Mouse (Mus musculus): ENCODE data around the gene Kcnk6.
A peak's percentile ranks its signal among the peaks of the same experiment; 100 is the strongest.
"Not testable (repeated sequence)": the region's sequence is repeated elsewhere in the genome, so short reads cannot be mapped to it uniquely, and the experiment has no call there.

Gene Kcnk6

DNA sequence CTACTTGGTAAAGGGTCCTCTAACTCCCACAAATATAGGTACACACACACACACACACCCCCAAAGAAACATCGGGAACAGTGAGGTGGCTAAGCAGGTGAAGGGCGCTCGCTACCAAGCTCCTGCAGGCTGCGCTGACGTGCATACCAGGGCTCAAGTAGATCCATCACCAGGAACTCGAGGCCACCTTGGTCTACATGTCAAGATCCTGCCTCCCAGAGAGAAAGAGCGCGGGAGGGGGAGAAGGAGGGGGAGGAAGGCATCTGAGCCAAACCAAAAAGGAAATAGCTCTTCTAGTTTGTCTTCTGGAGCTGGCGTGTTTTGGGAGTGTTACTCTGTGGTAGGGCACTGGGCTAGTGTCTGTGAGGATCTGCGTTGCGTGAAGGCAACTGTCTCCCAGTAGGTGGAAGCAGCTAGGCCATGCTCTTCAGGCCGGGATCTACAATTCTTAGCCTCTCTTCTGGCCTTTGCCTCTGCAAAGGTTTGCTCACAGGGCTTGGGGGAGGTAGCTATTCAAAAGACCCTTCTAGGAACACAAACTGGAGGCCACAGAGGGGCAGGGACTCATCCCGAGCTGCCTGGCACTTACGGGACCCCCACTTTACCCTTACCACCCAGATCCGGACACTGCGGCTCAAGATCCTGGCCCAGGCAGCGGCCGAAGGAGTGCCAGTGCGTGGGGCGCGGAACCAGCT, 14.5 kb upstream of the Kcnk6 start:
- no peak for DNase-seq

DNA sequence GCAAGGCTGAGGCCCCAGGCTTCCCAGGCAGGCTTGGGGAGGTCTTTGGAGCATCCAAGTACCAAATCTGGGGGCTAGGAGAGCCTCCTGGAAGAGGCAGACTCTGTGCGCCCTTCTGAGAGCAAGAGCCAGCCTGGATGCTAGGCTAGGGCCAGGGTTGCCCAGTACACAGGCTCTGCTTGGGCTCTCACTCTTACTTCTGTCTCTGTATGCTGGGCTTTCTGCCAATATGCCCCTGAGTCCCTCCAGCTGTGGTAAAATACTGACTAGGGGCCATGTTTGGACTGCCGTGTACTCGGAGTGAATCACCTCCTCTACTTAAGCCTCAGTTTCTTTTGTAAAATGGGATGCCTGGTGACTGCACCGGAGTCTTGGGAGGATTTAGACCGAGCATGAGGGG, 13.7 kb upstream of the Kcnk6 start:
- no peak for DNase-seq

DNA sequence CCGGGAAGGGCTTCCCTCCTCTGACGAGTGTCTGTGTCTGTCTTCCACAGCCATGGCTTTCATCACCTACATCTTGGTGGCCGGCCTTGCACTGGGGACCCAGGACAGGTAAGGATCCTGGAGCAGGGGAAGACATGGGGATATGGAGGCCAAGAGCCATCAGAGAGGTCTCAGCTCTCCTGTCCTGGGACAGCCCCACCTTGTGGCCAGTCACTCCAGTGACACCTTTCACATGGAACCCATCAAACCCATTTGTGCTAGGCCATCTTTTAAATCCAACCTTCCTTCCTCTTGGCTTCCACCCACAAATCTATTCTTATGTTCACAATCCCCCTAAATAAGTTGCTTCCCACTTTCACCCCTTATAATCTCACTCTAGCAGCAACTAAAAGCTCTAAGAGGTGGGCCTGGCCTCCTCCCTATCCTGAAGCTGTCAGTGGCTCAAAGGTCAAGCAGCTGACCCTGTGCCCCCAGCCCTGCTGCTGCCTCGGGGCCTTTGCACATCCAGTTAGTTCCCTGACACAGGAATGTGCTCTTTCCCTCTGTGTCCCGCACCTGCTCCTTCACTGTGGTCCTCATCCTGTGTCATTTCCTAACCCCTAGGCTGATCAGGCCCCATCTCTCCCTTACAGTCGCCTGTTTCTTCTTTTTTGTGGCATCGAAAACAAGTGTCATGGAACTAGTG, 12.6 kb upstream of the Kcnk6 start:
- peak; percentile 41 for DNase-seq

DNA sequence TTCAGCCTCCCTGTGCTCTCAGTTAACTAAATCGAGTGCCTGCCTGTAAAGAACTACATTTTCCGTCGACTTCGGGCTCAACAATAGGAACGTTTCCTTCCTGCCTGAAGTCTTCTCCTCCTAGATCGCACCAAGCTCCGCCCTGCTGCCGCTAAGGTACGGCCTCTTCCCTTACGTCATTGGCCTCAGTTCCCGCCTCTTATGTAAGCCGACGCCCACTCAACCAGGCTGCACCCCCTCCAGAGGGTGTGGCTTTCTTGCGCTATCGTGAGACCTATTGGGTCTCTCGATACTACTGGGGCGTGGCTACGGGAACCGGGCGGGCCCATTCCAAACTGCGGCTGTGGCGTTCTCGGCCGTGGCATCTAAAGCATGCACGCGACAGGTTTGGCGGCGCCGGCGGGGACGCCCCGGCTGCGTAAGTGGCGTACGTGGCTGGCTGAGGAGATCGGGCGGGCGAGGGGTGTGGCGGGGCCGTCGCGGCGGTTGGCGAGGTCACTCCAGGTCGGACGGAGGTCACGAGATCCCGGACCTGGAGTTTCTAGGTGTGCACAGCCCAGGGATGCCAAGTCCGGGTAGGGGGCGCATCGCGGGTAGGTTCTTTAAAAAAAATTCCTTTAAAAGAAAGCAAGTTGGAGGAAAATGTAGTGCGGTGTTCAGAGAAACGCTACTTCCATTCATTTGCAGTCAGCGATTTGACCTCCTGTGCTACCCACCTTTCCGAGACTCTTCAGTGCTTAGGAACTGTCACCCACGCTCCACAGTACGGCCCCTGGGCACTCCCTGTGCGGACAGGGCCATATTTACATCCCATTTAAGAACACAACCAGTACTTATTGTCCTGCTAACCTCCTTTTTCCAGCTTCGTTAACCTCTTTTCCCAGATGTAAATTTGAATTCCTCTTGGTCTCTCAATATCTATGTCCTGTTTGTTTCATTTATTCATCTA, 6.0 kb upstream of the Kcnk6 start, which contains the start of gene Yif1b:
Yif1b (plus strand) TSS at position 311 of the 949 bp plus-strand sequence.
- peak; percentile 98 for DNase-seq

DNA sequence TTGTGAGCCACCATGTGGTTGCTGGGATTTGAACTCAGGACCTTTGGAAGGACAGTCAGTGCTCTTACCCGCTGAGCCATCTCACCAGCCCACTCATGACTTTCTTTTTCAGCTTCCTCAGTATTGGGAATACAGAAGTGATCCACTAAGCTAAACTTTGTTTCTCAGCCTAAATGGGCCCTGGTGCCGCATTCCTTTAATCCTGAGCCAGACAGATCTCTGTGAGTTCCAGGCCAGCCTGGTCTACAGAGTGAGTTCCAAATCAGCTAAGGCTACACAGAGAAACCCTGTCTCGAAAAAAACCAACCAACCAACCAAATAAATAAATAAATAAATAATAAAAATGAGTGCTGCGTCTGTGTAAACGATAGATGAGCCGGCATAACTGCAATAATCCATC, 5.3 kb upstream of the Kcnk6 start:
- not testable (repeated sequence) for DNase-seq

DNA sequence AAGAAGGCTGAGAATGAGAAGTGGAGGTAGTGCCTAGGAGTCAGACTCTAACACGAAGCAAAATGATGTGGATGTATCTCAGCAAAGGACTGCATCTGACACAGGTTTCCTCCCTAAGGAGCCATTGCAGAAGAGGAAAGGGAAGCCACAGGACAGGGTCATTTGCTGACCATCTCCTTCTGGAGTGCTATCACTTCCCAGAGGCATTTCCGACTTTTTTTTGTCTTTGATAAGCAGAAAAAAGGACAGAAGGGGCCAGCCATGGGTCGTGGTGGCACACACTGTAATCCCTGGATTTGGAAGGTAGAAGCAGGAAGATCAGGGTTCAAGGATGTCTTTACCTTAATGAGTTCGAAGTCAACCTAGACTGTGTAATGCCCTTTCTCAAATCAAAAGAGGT, 4.3 kb upstream of the Kcnk6 start:
- DNase-seq: no peak

DNA sequence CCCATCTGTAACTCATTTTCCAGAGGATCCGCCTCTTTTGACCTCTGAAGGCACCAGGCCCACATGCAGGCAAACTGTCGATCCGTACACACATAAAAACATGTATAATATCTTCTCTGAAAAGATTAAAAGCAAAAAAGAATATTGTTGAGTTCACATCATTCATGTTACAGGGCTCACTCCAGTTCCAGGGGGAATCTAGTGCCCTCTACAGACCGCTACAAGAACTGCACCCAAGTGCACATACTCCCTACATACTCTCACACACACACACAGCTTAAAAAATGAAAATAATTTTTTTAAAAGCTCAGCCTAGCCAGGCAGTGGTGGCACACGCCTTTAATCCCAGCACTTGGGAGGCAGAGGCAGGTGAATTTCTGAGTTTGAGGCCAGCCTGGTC, 2.3 kb upstream of the Kcnk6 start:
- no peak for DNase-seq

DNA sequence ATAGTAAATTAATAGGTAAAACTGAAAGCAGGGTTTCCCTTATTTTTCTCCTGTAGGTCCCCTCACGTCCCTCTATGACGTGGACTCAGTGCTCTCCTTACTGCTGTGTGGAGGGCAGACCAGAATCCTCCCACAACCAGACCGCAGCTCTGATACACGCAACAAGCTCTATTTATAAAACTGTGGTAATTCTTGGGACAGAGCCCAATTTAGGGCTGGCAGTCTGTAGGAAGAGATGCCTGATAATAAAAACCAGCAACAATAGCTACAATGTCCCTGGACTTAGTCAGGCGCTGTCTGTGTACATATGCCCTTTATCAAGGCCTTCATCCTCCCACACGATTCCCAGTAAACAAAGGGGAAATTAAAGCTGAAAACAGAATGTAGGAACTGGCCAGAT, 1.4 kb upstream of the Kcnk6 start:
- peak; percentile 46 for DNase-seq

DNA sequence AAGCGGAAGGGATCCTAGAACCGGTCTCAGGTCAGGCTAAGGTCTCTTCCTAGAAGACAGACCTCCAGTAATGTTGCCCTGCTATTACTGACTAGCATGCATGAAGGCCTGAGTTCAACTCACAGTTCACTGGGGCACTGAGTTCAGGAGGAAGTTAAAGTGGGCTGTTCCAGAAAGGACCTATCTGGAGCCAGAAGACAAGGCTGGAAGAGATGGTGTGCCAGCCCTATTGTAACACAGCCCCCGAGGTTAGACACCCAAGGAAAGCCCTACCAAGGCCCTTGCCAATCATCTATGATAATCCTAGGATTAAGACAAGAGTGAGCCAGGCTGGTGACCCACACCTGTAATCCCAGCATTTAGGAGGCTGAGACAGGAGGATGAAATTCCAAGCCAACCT, 798 bp downstream of the Kcnk6 start:
- no peak for DNase-seq

DNA sequence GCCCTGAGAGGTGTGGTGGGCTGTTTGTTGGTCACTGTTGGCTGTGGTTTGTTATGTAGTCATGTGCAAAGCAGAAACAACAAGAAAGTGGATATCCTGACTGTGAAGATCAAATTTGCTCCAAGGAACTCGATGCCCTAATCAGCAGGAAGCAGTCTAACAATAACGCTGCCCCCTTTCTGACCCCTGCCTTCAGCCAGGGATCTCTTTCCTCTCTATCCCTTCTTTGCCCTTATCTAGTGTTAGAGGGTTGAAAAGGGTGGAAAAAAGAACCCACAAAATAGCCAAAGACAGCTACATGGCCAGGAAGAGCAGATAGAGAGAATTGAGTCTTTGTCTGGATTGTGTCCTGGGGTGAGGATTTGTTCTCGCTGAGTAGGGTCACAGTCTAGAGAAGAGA, 1.8 kb downstream of the Kcnk6 start:
- no peak for DNase-seq

DNA sequence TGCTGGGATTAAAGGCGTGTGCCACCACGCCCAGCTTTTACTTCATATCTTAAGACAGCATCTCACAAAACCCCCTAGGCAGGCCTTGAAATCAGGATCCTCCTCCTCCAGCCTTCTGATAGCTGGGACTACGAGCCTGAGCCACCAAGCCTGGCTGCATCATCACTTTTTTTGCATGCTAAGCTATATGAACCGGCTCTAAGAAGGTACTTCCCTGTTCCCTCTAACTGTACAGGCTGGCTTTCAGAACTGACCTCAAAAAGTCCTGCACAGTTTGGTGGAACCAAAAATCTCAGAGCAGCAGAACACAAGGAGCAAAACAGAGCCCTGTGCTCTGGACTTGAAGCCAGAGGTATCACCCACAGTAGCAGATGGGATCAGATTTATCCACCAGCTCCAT, 4.1 kb downstream of the Kcnk6 start:
- no peak for DNase-seq

DNA sequence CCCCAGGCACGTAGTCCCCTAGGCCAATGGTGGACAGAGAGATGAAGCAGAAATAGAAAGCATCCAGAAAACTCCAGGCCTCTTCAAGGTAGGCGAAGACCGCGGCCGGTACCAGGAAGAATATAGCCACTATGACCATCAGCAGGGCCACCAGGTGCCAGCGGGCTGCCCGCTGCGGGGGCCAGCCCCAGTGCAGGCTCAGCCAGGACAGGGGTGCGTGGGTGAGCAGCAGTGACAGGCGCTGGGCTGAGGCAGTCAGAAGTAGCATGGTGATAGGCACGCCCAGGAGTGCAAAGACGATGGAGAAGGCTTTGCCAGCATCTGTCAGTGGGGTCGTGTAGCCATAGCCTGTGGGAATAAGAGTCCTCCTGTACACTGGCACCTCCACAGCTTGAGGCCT, 6.8 kb downstream of the Kcnk6 start:
- no peak for DNase-seq

DNA sequence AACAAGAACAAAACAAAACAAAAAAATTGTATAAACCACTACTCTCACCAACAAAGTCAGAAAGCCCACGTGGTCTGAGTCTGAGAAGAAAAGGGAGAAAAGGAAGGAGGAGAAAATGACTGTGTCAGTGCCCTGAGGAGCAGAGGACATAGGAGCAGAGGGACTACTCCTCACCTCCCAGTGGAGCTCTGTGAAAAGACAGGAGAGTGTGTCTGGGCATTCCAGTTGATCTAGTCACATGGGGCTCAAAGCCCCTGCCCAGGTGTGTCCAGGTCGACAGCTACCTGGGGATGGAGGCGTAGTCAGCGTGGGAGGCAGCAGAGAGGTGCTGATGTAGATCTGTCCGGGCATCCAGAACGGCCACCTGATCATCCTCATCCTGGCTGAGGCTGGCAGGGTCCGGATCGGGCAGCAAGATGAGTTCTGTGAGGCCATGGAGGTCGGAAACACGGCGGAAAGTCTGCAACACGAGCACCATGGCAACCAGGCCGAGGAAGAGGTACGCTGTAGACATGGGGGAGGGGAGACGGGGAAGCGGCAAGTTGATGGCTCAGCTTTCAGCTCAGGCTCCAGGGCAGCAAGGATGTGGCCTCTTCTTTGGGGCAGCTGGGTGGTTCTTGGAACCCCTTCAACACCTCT, 7.4 kb downstream of the Kcnk6 start:
- no peak for DNase-seq

DNA sequence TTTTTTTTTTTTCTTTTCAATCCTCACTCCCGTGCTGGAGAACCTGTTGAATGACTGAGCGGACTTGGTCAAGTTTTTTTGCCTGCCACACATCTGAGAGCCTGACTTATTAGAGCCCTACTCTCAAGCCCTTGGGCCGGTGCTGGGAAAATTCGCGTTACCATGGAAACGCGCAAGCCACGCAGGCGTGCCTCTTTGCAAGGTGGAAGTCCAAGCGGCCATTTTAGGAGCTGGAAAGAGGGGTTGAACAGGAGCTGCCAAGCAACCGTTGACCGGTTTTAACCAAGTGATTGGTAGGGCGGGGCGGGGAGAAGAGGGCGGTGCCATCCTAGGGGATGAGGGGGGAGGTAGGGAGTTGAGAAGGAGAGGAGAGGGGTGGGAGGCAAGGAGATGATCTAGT, 17.5 kb downstream of the Kcnk6 start:
- DNase-seq: no peak

DNA sequence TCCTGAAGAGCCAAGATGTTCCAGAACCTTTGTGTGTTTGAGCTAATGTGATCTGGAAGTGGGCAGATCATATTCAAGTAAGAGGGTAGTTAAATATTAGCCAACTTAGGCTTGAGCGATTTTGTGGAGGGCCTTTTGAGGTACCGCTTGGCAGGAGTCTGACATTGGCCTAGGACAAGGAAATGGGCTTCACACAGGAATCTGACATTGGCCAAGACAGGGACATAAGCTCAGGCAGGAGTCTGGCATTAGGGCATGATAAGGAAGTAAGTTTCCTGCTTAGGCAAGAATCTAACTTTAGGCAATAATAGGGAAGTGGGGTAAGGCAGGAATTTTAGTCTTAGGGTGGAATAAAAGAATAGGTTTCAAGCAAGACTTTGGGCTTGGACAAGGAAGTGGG, 18.1 kb downstream of the Kcnk6 start:
- DNase-seq: no peak

DNA sequence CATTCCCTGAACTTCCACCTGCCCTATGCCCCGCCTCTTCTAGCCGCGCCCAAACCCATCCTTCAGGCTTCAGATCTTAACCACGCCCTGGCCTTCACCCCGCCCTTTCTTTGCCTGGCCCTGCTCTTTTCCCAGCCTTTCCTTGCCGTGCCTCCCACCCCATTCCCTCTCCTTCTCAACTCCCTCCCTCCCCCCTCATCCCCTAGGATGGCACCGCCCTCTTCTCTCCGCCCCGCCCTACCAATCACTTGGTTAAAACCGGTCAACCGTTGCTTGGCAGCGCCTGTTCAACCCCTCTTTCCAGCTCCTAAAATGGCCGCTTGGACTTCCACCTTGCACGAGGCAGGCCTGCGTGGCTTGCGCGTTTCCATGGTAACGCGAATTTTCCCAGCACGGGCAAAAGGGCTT, 18.6 kb downstream of the Kcnk6 start, which contains the start of gene Catsperg1:
Catsperg1 (minus strand) TSS at position 361 of the 408 bp plus-strand sequence.
- DNase-seq: peak; percentile 9

DNA sequence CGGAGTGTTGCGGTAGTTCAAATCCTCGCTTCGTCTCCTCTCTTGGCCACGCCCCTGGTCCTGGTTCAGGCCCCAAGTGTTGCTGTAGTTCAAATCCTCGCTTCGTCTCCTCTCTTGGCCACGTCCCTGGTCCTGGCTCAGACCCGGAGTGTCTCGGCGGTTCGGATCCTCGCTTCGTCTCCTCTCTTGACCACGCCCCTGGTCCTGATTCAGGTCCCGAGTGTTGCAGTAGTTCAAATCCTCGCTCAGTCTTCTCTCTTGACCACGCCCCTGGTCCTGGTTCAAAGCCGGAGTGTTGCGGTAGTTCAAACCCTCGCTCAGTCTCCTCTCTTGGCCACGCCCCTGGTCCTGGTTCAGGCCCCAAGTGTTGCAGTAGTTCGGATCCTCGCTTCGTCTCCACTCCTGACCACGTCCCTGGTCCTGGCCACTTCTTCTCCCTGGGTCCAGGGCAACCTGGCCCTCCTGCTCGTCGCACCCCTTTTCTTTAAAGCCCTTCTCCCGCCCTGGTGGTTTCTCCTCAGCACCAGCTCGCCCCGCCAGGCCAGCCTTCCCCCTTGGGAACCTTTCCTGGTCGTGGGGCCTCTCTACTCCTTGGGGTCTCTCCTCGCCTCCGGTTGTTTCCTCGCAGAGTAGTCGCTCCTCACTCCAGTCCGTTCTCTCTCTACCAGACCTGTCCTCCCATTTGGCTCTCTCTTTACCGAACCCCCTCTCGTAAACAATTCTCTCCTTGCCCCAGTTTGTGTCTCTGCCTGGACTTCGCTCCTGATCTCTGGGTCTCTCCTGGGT, 19.3 kb downstream of the Kcnk6 start:
- not testable (repeated sequence) for DNase-seq

DNA sequence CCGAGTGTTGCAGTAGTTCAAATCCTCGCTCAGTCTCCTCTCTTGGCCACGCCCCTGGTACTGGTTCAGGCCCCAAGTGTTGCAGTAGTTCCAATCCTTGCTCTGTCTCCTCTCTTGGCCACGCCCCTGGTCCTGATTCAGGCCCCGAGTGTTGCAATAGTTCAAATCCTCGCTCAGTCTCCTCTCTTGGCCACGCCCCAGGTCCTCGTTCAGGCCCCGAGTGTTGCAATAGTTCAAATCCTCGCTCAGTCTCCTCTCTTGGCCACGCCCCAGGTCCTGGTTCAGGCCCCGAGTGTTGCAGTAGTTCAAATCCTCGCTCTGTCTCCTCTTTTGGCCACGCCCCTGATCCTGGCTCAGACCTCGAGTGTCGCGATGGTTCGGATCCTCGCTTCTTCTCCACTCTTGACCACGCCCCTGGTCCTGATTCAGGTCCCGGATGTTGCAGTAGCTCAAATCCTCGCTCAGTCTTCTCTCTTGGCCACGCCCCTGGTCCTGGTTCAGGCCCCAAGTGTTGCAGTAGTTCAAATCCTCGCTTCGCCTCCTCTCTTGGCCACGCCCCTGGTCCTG, 20.0 kb downstream of the Kcnk6 start:
- peak; percentile 7 for DNase-seq

DNA sequence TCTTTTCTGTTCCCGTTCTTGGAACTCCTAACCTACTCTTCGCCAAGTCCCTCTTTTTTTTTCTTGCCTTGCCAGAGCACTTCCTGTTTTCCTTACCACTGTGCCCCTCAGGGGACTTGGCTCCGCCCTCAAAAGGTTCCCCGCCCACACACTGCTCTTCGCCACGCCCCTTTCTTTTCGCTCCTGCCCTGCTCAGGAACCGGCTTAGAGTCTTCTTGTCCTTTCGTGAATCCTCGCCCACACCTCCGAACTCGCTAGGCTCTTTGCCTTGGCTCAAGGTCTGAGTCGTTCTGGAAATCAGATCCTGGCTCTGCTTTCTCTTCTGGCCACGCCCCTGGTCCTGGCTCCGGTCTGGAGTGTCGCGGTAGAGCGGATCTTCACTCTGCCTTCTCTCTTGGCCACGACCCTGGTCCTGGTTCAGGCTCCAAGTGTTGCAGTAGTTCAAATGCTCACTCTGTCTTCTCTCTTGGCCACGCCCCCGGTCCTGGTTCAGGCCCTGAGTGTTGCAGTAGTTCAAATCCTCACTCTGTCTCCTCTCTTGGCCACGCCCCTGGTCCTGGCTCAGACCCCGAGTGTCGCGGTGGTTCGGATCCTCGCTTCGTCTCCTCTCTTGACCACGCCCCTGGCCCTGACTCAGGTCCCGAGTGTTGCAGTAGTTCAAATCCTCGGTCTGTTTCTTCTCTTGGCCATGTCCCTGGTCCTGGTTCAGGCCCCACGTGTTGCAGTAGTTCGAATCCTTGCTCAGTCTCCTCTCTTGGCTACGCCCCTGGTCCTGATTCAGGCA, 20.7 kb downstream of the Kcnk6 start:
- DNase-seq: peak; percentile 91

DNA sequence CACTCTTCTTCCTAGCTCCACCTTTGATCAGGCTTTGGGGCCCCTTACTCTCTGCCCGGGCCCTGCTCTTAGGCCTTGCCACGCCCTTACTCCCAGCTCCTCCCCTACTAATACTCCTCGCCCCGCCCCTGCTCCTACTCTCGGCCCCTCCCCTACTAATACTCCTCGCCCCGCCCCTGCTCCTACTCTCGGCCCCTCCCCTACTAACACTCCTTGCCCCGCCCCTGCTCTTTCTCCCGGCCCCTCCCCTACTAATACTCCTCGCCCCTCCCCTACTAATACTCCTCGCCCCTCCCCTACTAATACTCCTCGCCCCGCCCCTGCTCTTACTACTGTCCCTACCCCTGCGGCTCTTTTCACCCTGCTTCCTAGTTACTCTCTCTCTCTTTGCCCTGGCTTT, 21.3 kb downstream of the Kcnk6 start:
- DNase-seq: peak; percentile 70

DNA sequence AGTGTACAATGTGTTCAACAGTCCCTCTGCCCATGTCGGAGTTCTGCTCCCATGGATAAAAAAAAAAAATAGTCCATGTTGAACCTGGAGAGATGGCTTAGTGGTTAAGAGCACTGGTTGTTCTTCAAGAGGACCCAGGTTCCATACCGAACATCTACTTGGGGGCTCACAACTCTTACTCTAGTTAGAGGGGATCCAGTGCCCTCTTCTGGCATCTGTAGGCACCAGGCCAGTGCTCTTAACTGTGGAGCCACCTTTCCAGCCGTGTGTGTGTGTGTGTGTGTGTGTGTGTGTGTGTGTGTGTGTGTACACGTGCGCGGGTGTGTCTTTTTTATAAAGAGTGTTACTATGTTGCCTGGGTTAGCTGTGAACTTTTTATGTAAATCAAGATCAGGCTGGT, 29.7 kb downstream of the Kcnk6 start:
- DNase-seq: no peak
